Mouse (Mus musculus) mature B cell (primary cell): ENCODE data around the gene 9430038I01Rik.
"Not testable (repeated sequence)": the region's sequence is repeated elsewhere in the genome, so short reads cannot be mapped to it uniquely, and the experiment has no call there.

ENCODE experiments used
- in situ Hi-C: fragments of 300-500 bp; cut with MboI; formaldehyde crosslinking; loops from 2 replicates; pipeline ENCODE4 v1.14.3; 2019

The 9430038I01Rik gene

GRCm38 (mm10) chr7:137410337-137411197 lies at the start of gene 9430038I01Rik:
TSS of gene 9430038I01Rik (minus strand) at chr7:137410762.
- in situ Hi-C loops: no loop called here

GRCm38 (mm10) chr7:137445321-137445720 lies 34.8 kb upstream of the 9430038I01Rik start:
- in situ Hi-C loops: no loop called here

DNA sequence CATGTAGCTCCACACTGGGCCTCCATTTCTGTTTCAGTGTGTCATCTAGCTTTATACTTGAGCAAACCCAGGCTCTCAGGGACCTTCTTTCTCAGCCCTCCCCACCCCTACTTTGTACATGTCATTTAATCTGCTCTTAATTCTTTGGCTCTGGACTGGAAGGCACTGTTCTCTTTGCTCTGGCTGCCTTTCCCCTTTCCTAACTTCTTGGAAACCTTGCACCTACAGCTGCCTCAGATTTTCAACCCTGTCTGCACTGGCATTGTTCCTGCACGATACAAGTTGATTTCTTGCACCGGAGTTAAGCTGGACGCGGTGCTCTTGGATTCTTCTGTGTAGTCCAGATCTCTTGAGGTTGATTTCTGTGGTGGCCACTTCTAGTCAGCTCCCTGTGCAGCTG lies 32.4 kb upstream of the 9430038I01Rik start:
- in situ Hi-C loops: no loop called here

DNA sequence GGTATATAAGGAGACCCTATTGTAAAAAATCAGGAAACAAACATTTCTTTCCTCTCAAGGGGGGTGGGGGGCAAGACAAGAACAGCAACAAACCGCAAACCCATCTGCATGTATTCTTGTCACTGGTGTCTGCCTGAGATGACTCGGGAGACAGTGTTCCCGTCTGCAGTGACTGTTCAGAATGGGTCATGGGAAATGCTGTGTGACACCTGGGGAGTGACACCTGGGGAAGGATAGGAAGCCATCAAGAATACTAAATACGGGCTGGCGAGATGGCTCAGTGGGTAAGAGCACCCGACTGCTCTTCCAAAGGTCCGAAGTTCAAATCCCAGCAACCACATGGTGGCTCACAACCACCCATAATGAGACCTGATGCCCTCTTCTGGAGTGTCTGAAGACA lies 28.4 kb upstream of the 9430038I01Rik start:
- in situ Hi-C loops: not testable (repeated sequence)

DNA sequence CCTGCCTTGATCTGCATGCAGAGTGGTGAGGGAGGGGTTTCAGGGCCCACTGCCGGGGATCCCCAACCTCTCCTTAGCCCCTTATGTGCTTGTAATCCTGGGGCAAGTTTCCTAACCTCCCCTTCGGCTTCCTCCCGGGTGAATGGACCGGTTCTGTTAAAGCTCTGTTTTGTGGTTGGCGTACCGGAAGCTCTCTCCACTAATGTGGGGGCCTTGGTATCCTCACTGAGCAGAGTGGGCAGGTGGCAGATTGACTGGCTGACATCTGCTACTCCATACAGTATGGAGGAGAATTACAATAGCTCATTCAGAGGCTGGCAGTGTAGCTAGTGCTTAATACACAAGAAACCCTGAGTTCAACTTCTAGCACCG lies 27.6 kb upstream of the 9430038I01Rik start:
- in situ Hi-C loops: no loop called here

DNA sequence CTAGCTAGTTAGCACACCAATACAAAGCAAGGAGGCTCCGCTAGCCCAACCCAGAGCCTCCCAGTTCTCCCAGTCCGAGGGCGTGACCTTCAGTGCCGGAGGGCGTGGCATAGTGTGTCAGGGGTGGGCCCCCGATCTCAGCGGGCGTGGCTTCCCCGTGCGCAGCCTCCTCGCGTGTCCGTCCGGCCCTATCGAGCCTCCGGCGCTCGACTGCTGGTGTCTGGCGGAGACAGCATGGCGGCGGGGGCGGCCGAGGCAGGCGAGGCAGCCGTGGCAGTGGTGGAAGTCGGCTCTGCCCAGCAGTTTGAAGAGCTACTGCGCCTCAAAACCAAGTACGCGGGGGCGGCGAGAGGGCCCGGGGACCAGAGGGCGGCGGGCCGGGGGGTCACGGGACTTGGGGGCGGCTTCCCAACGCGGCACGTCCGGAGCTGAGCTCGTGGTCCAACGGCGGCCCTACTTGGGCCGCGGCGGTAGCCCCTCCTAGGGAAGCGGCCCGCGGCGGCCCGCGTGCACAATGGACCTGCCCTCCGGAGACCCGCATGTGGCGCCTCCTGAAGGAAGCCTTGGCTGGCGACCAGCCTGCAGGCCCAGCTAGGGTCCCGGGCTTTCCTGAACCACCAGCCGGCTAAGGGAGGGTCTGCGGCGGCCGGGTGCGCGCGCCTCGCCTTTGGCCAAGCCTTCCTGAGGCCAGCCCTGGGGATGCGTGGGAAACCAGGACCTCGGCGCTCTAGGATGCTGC lies 27.0 kb upstream of the 9430038I01Rik start, which contains the start of gene Glrx3:
Gene Glrx3, plus strand, starts transcription at position 175 of the 739 bp plus-strand sequence.
- in situ Hi-C loops: no loop called here

DNA sequence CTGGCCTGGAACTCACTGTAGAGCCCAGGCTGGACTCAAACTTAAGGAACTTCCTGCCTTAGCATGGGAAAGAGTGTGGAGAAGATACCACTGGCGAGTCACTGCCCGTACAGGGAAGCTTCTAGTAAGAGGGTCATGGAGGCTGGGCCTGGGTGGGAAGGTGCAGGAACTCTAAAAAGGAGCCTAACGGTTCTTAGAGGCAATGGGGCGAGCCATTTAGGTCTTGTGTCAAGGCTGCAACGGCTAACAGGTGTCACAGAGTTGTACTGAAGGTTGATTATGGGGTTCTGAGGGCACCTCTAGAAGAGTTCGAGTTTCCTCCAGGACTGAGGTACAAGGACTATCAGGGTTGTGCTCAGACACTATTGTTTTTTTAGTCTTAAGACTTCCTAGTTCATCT lies 26.3 kb upstream of the 9430038I01Rik start:
- in situ Hi-C loops: no loop called here

DNA sequence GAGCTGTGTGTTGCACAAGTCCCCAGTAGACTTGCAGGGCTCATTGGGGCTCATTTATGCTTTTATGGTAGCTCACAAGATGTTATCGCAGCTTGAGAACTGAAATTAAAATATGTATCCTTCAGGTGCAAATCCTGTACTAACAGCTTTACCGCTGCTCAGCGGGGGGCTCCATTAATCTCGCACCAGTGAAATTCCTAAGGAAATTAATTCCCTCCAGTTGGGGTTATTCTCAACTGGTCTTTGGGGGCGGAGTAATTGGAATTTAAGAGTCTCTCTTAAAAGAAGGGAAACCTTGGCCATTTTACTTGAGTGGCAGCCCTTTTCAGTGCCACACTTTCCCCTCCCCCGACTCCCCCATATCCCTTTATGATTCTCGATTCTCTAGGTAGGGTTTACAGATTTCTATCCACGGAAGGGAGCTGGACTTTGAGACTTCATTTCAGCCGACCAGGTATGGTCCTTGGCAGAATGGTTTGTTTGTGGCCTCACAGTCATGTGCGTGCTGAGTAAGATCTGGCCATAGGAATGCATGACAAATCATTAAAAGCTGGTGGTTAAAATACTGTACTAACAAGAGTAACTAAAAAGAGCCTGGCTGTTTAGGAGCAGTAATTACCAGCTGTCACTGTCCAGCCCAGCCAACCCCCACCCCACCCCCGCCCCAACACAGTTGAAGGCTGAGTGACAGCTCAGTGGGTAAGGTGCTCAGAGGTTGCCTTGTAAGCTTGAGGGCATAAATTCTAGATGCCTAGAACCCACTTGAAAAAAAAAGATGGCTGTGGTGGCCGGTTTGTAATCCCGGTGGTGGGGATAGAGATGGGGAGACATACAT lies 21.4 kb upstream of the 9430038I01Rik start:
- in situ Hi-C loops: no loop called here

DNA sequence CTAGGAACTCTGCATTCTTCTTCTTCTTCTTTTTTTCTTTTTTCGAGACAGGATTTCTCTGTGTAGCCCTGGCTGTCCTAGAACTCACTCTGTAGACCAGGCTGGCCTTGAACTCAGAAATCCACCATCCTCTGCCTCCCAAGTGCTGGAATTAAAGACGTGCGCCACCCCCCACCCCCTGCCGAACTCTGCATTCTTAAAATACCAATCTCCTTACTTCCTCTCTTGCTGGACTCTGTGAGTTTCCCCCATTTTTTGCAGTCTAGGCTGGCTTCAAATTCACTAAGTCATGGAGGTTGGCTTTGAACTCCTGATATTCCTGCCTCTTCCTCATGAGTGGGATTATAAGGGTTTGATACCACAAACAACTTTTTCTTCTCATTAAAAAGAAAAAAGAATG lies 16.1 kb upstream of the 9430038I01Rik start:
- in situ Hi-C loops: no loop called here

GRCm38 (mm10) chr7:137421236-137421635 lies 10.7 kb upstream of the 9430038I01Rik start:
- in situ Hi-C loops: no loop called here

- in situ Hi-C loops: no loop called here
Observed at GRCm38 (mm10) chr7:137420550-137420949, 10.0 kb upstream of the 9430038I01Rik start.

DNA sequence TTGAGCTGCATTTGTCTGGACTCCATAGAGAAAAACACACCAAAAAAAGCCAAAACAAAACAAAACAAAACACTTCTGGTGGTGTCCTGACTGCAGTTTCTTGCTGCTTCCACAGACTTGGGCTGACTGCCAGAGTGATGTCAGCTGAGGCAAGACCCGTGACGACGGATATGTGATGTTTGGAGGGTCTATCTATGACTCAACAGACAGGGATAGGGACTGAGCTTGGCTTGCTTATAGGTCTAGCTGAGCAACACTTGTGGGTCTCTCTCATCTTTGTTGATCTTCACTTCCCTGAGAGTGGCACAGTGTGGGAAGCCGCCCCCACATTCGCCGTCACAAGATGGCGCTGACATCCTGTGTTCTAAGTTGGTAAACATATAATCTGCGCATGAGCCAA lies 4.1 kb upstream of the 9430038I01Rik start:
- in situ Hi-C loops: no loop called here

- in situ Hi-C loops: no loop called here
Observed at GRCm38 (mm10) chr7:137407428-137408058, 3.0 kb downstream of the 9430038I01Rik start.

GRCm38 (mm10) chr7:137404146-137404545 lies 6.4 kb downstream of the 9430038I01Rik start:
- in situ Hi-C loops: no loop called here

DNA sequence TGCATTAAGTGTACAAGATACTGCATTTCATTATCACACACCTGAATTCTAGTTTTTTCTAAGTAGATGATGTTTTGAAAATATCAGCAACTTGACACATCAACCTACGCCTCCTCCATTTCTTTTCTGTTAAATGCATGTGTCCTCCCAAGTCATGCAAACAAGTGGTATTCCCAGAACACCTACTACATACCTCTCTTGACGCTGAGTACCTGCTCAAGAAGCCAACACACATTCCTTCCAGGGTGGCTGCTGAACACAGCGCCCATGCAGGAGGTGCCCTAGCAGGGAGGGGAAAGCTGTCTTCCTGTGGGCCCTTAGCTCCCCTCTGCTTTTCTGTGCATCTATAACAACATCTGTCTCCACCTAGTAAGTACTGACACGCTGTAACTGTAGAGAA lies 11.6 kb downstream of the 9430038I01Rik start:
- in situ Hi-C loops: no loop called here

- in situ Hi-C loops: no loop called here
Observed at GRCm38 (mm10) chr7:137397361-137397910, 13.1 kb downstream of the 9430038I01Rik start.

DNA sequence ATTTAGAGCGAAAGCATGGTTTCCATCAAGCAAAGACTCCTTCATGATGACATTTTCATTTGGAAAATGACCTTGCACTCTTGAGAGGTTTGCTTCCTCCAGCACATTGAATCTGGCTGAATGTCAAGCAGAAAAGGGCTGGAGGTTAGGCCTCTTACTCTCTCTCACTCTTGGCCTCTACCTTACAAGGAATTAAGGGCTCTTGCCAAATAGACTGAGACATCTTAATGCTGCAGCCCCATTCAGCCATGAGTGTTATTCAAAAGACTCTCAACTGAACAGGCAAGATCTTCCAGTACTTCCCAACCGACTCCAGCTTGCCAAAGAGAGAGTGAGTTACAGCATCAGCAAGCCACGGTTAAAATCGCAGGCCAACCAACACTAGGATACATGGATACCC lies 15.1 kb downstream of the 9430038I01Rik start:
- in situ Hi-C loops: no loop called here

- in situ Hi-C loops: no loop called here
Observed at GRCm38 (mm10) chr7:137387863-137388262, 22.7 kb downstream of the 9430038I01Rik start.

- in situ Hi-C loops: no loop called here
Observed at GRCm38 (mm10) chr7:137374996-137375395, 35.6 kb downstream of the 9430038I01Rik start.

- in situ Hi-C loops: no loop called here
Observed at GRCm38 (mm10) chr7:137371770-137372169, 38.8 kb downstream of the 9430038I01Rik start.

DNA sequence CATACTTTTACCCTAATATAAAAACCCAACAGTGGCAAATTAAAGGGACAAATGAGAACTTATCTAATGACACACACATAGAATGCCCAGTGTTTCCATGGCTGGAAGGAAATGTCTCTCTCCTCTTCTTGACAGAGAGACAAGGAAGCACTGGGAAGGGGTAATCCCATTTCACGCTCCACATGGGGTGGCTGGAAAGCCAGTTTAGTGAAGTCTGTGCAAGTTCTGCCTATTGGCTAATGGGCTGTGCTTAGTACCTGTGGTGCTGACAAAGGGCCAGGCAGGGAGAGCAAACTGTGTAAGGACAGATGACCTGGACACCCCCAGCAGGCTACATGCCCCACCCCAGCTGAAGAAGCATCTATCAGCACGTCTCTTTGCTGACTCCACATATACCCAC lies 40.4 kb downstream of the 9430038I01Rik start:
- in situ Hi-C loops: no loop called here
